Mouse (Mus musculus) bone marrow, adult 2 months (tissue): ENCODE data around the gene Sptbn4. TPM values are rescaled to one million over a fixed set of nuclear protein-coding genes. Genes with fewer than 3 reads are reported as not detected.

Experiments used
- H3K27ac ChIP-seq: fragments of 200-500 bp; 2 replicates; pipeline ENCODE4 v1.5.1; 2012; ENCODE audit warnings: low read depth, mild to moderate bottlenecking, control low read depth, inconsistent platforms, low read length; ENCODE audit not compliant: control insufficient read depth, poor library complexity, insufficient read depth
- H3K4me1 ChIP-seq: fragments of 200-500 bp; 2 replicates; pipeline ENCODE4 v1.6.1; 2011; ENCODE audit warnings: low read length; ENCODE audit not compliant: control insufficient read depth, insufficient read depth
- H3K4me3 ChIP-seq: fragments of 200-500 bp; replicated peaks from 2 replicates; pipeline ENCODE3; 2011; ENCODE audit warnings: mild to moderate bottlenecking, low read depth, low read length, control low read depth; ENCODE audit not compliant: control insufficient read depth
- CTCF ChIP-seq: fragments of 200-500 bp; IDR thresholded peaks from 2 replicates; pipeline ENCODE4 v1.5.1; 2011; ENCODE audit warnings: low read length, control low read depth; ENCODE audit not compliant: control insufficient read depth, insufficient read depth
- POLR2A ChIP-seq: fragments of 200-500 bp; IDR thresholded peaks from 2 replicates; pipeline ENCODE4 v1.6.1; 2011; ENCODE audit warnings: low read depth, mild to moderate bottlenecking, control low read depth, low read length, borderline replicate concordance; ENCODE audit not compliant: control insufficient read depth
- WGBS: fragments of 180-500 bp; shearing (Covaris S2); methylation state at CpG from one replicate; pipeline ENCODE4 v1.1.7; 2018; 5-methylcytosine and 5-hydroxymethylcytosine counted together
- polyA plus RNA-seq: library from polyadenylated mRNA; stranded (reverse); fragments of >200 nt; gene quantifications from 2 replicates; pipeline ENCODE4 v1.2.4, GENCODE M21; 2011; ENCODE audit warnings: low replicate concordance; ENCODE audit not compliant: missing spikeins, insufficient read depth, insufficient read length

Gene Sptbn4
- polyA plus RNA-seq, 1 experiment: 0.62 TPM

DNA sequence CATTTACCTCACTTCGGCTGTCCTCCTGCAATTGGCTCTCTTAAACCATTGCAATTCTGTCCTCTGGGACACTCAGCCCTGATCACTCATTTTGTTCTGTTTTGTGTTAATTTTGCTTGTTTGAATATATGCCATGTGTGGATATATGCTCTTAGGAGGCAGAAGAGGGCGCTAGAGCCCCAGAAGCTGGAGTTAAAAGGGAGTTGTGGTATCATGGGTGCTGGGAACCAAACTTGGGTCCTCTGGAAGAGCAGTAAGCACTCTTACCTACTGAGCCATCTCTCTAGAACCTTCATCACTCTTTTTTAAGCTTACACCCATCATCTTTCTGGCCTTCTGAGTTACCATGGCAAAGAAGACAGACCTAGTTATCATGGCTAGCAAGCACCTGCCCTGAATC, 88.3 kb downstream of the Sptbn4 start:
- 75% methylated on average over 2 of the region's 2 CpGs for WGBS
- Histone ChIP-seq H3K4me1 (no peaks in the 10 kb centered on the region; the same call in 1 of the 2 replicates), H3K4me3 (no peak overlapping the region), H3K27ac (no peak overlapping the region)
- TF ChIP-seq POLR2A (no peak), CTCF (no peak)

DNA sequence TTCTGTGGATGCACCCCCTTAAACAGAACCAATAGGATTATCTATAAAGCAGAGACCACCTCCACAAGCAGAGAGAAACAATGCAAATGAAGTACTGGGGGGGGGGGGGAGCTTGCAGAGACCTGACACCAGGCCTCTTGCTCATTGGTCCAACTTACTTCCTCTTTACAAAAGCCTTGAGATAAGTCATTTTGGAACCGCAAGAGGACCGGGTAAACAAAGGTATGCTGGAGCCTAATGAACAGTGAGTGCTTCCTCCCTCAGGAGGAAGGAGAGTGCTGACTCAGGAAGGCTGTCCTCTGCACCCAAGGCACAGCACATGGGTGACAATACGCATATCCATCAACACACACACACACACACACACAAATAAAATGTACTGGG, 89.9 kb downstream of the Sptbn4 start:
- Histone ChIP-seq H3K27ac (peak overlapping the region; percentile 91; the same call in 1 of the 2 replicates), H3K4me1 (no peaks in the 10 kb centered on the region; the same call in 1 of the 2 replicates), H3K4me3 (peak overlapping the region; percentile 80)
- WGBS: 2% methylated on average over 3 of the region's 3 CpGs
- no peak for TF ChIP-seq POLR2A

- H3K27ac ChIP-seq: peak within 1 kb of the TSS; percentile 91
- 2% methylated on average over 27 of the region's 27 CpGs for WGBS
- no peaks in the 10 kb centered on the region; the same call in 1 of the 2 replicates for H3K4me1 ChIP-seq
- H3K4me3 ChIP-seq: peak within 1 kb of the TSS; percentile 80
- no peak for TF ChIP-seq CTCF
- TF ChIP-seq POLR2A: peak; percentile 73
These were observed 90.5 kb downstream of the Sptbn4 start, which contains the start of gene Gm20479 for GRCm38 (mm10) chr7:27356861-27357594. TSS of gene Gm20479 (minus strand) at chr7:27357419.

GRCm38 (mm10) chr7:27356248-27356647, 91.2 kb downstream of the Sptbn4 start:
- Histone ChIP-seq H3K27ac (peak overlapping the region; percentile 91), H3K4me1 (no peaks in the 10 kb centered on the region; the same call in 1 of the 2 replicates), H3K4me3 (peak overlapping the region; percentile 80)
- TF ChIP-seq POLR2A: no peak
- no peak for TF ChIP-seq CTCF
- WGBS: under 1% methylated on average over 16 of the region's 16 CpGs

DNA sequence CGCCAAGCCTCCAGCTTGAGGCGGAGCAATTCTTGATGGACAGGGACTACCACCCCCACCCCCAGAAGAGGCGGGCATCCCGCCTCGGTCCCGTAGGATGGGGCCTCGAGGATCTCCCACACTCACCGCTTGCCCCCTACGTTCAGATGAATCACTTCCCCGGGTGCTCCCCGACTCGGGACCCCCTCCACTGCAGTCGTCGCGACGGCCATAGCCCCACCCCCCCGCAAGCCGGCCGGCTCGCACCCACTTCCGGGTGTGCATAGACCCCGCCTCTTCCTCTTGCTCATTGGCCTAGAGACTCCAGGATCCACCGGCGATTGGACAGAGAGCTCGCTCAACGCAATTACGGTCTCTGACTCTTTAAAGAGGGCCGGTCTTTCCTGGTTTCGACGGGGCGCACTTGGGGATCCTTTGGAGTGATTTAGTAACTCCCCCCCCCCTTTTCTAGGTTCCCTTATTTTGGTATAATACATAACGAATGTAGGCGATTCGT, 91.7 kb downstream of the Sptbn4 start, which contains the start of gene Shkbp1:
TSS of gene Shkbp1 (minus strand) at position 275 of the 496 bp plus-strand sequence.
- TF ChIP-seq CTCF (no peak), POLR2A (peak; percentile 57; the same call in 1 of the 2 replicates)
- H3K4me1 ChIP-seq: no peaks in the 10 kb centered on the region; the same call in 1 of the 2 replicates
- H3K4me3 ChIP-seq: peak within 1 kb of the TSS; percentile 80
- peak within 1 kb of the TSS; percentile 91 for H3K27ac ChIP-seq
- WGBS: under 1% methylated on average over 34 of the region's 34 CpGs

- Histone ChIP-seq H3K27ac (peak overlapping the region; percentile 28), H3K4me3 (peak overlapping the region; percentile 80), H3K4me1 (no peaks in the 10 kb centered on the region; the same call in 1 of the 2 replicates)
- WGBS: 17% methylated on average over 14 of the region's 14 CpGs
- no peak for TF ChIP-seq CTCF
- TF ChIP-seq POLR2A: no peak
These were observed 92.2 kb downstream of the Sptbn4 start for GRCm38 (mm10) chr7:27355261-27355660.

GRCm38 (mm10) chr7:27354783-27355182, 92.7 kb downstream of the Sptbn4 start:
- Histone ChIP-seq H3K4me3 (no peak overlapping the region), H3K4me1 (no peaks in the 10 kb centered on the region; the same call in 1 of the 2 replicates), H3K27ac (no peak overlapping the region)
- 54% methylated on average over 4 of the region's 4 CpGs for WGBS
- TF ChIP-seq POLR2A: no peak
- no peak for TF ChIP-seq CTCF

DNA sequence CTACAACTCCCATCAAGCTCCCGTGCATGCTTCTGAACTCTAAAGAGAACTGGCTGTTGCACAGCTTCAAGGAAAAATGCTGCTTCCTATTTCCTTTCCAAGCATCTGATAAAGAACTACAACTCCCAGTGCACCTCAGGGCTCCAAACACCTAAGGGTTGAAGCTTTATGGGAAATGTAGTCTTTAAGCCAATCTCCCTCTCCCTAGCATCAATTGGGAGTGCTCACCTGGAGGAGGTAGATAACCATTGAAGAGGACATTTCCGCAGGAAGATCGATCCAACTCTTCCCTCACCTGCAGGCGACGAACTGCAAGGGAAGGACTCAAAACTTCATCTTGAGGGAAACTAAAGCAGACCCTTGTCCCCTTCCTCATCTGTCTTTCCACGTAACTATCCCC, 93.3 kb downstream of the Sptbn4 start:
- 75% methylated on average over 6 of the region's 6 CpGs for WGBS
- no peak for TF ChIP-seq POLR2A
- TF ChIP-seq CTCF: no peak
- Histone ChIP-seq H3K4me3 (no peak overlapping the region), H3K4me1 (no peaks in the 10 kb centered on the region; the same call in 1 of the 2 replicates), H3K27ac (no peak overlapping the region)

DNA sequence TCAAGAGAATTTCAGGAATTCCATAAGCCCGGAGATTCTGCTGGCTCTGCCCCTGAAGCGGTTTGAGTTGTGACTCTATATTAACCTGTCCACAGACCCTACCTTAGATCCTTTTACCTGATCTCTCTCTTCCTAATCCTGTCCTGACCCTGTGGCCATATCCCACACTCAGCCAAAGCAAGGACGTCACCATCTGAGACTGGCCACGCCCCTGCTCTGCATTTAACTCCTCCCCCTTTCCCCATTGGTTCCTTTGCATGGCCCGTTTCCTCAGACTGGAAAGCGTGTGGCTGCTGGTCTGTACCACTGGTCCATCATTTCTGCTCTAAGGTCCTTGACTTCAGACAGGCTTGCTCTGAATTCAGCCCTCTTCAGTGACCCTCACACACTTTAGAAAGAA, 102.0 kb downstream of the Sptbn4 start:
- TF ChIP-seq POLR2A (no peak), CTCF (no peak)
- WGBS: 69% methylated on average over 6 of the region's 6 CpGs
- Histone ChIP-seq H3K4me3 (no peak overlapping the region), H3K27ac (no peak overlapping the region), H3K4me1 (no peaks in the 10 kb centered on the region)
